Mouse (Mus musculus): Measurements from ENCODE around the gene B4galt7. TPM values are rescaled to one million over a fixed set of nuclear protein-coding genes. Genes with fewer than 3 reads are reported as not detected.
"Not testable (repeated sequence)": the region's sequence is repeated elsewhere in the genome, so short reads cannot be mapped to it uniquely, and the experiment has no call there.

B4galt7 gene
- polyA plus RNA-seq, 1 experiment from 2014 or later: 31.5 TPM

- 6% methylated on average over 30 of the region's 30 CpGs for WGBS
- peak; percentile 63; the same call in 1 of the 2 replicates for ATAC-seq (ENCODE audit: insufficient number of reproducible peaks, insufficient read depth, low FRiP score, low TSS enrichment, low read depth)
- H3K9me3 ChIP-seq: no peaks in the 10 kb centered on the region
- H3K27ac ChIP-seq: 0 out of 2 replicates have a peak within 1 kb of the TSS, but pooled peaks have one; percentile 56
- H3K4me2 ChIP-seq: peak within 1 kb of the TSS; percentile 87
- peaks cover 14% of the 10 kb centered on the region for H3K4me1 ChIP-seq (replicated peaks)
- peaks cover 57% of the 10 kb centered on the region for H3K36me3 ChIP-seq
- H3K27me3 ChIP-seq: no peaks in the 10 kb centered on the region
- H3K9ac ChIP-seq (replicated peaks): peak within 1 kb of the TSS; percentile 84
- peak within 1 kb of the TSS; percentile 99 for H3K4me3 ChIP-seq (replicated peaks)
Observed at GRCm38 (mm10) chr13:55634639-55635127, 35.0 kb downstream of the B4galt7 start, which contains the start of gene Ddx46. Gene Ddx46 (plus strand): TSS chr13:55635027.

GRCm38 (mm10) chr13:55635146-55635571, 35.5 kb downstream of the B4galt7 start:
- H3K4me2 ChIP-seq: peak overlapping the region; percentile 87
- H3K4me3 ChIP-seq (replicated peaks): peak overlapping the region; percentile 99
- H3K27ac ChIP-seq: 0 out of 2 replicates have a peak overlapping the region, but pooled peaks have one; percentile 56
- peaks cover 58% of the 10 kb centered on the region for H3K36me3 ChIP-seq
- 1% methylated on average over 36 of the region's 40 CpGs for WGBS
- no peaks in the 10 kb centered on the region for H3K9me3 ChIP-seq
- peaks cover 14% of the 10 kb centered on the region for H3K4me1 ChIP-seq (replicated peaks)
- H3K27me3 ChIP-seq: no peaks in the 10 kb centered on the region
- no peak for ATAC-seq (ENCODE audit: insufficient number of reproducible peaks, insufficient read depth, low FRiP score, low TSS enrichment, low read depth)
- peak overlapping the region; percentile 84 for H3K9ac ChIP-seq (replicated peaks)

GRCm38 (mm10) chr13:55636185-55636983, 36.7 kb downstream of the B4galt7 start:
- no peak for ATAC-seq (ENCODE audit: insufficient number of reproducible peaks, insufficient read depth, low FRiP score, low TSS enrichment, low read depth)
- Histone ChIP-seq H3K9me3 (no peaks in the 10 kb centered on the region), H3K36me3 (peaks cover 55% of the 10 kb centered on the region), H3K4me1 (replicated peaks) (peaks cover 14% of the 10 kb centered on the region), H3K4me2 (peak overlapping the region; percentile 87), H3K27ac (no peak overlapping the region), H3K4me3 (replicated peaks) (peak overlapping the region; percentile 99), H3K9ac (replicated peaks) (no peak overlapping the region), H3K27me3 (no peaks in the 10 kb centered on the region)
- WGBS: 92% methylated on average over 14 of the region's 14 CpGs

- ATAC-seq (ENCODE audit: insufficient number of reproducible peaks, insufficient read depth, low FRiP score, low TSS enrichment, low read depth); H3K4me2 ChIP-seq; H3K27me3 ChIP-seq; H3K4me3 ChIP-seq (replicated peaks); H3K27ac ChIP-seq; H3K9me3 ChIP-seq; H3K9ac ChIP-seq (replicated peaks): not testable (repeated sequence)
- peaks cover 60% of the 10 kb centered on the region for H3K36me3 ChIP-seq
- WGBS: 61% methylated on average over 8 of the region's 8 CpGs
- H3K4me1 ChIP-seq (replicated peaks): peaks cover 11% of the 10 kb centered on the region
Observed at GRCm38 (mm10) chr13:55640480-55640879, 40.8 kb downstream of the B4galt7 start.

- Histone ChIP-seq H3K4me2 (no peak overlapping the region), H3K9me3 (no peaks in the 10 kb centered on the region), H3K4me1 (replicated peaks) (no peaks in the 10 kb centered on the region), H3K4me3 (replicated peaks) (no peak overlapping the region), H3K27me3 (no peaks in the 10 kb centered on the region), H3K27ac (no peak overlapping the region), H3K36me3 (peaks cover 78% of the 10 kb centered on the region), H3K9ac (replicated peaks) (no peak overlapping the region)
- no peak for ATAC-seq (ENCODE audit: insufficient number of reproducible peaks, insufficient read depth, low FRiP score, low TSS enrichment, low read depth)
- WGBS: 89% methylated on average over 2 of the region's 2 CpGs
Observed at GRCm38 (mm10) chr13:55644525-55644924, 44.8 kb downstream of the B4galt7 start.

GRCm38 (mm10) chr13:55650098-55650497, 50.4 kb downstream of the B4galt7 start:
- Histone ChIP-seq H3K27me3 (no peaks in the 10 kb centered on the region), H3K4me2 (no peak overlapping the region), H3K27ac (no peak overlapping the region), H3K36me3 (peaks cover 100% of the 10 kb centered on the region), H3K9me3 (no peaks in the 10 kb centered on the region), H3K4me3 (replicated peaks) (no peak overlapping the region), H3K4me1 (replicated peaks) (no peaks in the 10 kb centered on the region), H3K9ac (replicated peaks) (no peak overlapping the region)
- ATAC-seq (ENCODE audit: insufficient number of reproducible peaks, insufficient read depth, low FRiP score, low TSS enrichment, low read depth): no peak
- WGBS: 87% methylated on average over 12 of the region's 12 CpGs

- ATAC-seq (ENCODE audit: insufficient number of reproducible peaks, insufficient read depth, low FRiP score, low TSS enrichment, low read depth): no peak
- Histone ChIP-seq H3K27ac (no peak overlapping the region), H3K4me1 (replicated peaks) (no peaks in the 10 kb centered on the region), H3K9ac (replicated peaks) (no peak overlapping the region), H3K4me2 (no peak overlapping the region), H3K27me3 (no peaks in the 10 kb centered on the region), H3K4me3 (replicated peaks) (no peak overlapping the region), H3K36me3 (peaks cover 100% of the 10 kb centered on the region), H3K9me3 (no peaks in the 10 kb centered on the region)
- 93% methylated on average over 6 of the region's 6 CpGs for WGBS
Observed at GRCm38 (mm10) chr13:55650980-55651379, 51.3 kb downstream of the B4galt7 start.

Other genes with a start within 250 kb of the B4galt7 start
- gene Lman2, start 237.1 kb upstream of the B4galt7 start, polyA plus RNA-seq (2016; fragmentation: Nextera tagmentation; extraction: Ambion mirVana): 92.9 and 99.8 TPM in 2 replicates
- gene Rgs14, start 230.2 kb upstream of the B4galt7 start, polyA plus RNA-seq (2016; fragmentation: Nextera tagmentation; extraction: Ambion mirVana): 0.82 and 1.2 TPM in 2 replicates
- not detected in 2 replicates for gene Slc34a1, start 201.7 kb upstream of the B4galt7 start, polyA plus RNA-seq (2016; fragmentation: Nextera tagmentation; extraction: Ambion mirVana)
- not detected in 2 replicates for gene Pfn3, start 184.7 kb upstream of the B4galt7 start, polyA plus RNA-seq (2016; fragmentation: Nextera tagmentation; extraction: Ambion mirVana)
- gene F12, start 173.1 kb upstream of the B4galt7 start, polyA plus RNA-seq (2016; fragmentation: Nextera tagmentation; extraction: Ambion mirVana): 0.18 TPM in 1 of 2 replicates, not detected in the other
- 66.6 and 69.1 TPM in 2 replicates for gene Grk6, start 154.8 kb upstream of the B4galt7 start, polyA plus RNA-seq (2016; fragmentation: Nextera tagmentation; extraction: Ambion mirVana)
- 0.67 and 1.1 TPM in 2 replicates for gene Prr7, start 135.6 kb upstream of the B4galt7 start, polyA plus RNA-seq (2016; fragmentation: Nextera tagmentation; extraction: Ambion mirVana)
- gene Dbn1, start 111.8 kb upstream of the B4galt7 start, polyA plus RNA-seq (2016; fragmentation: Nextera tagmentation; extraction: Ambion mirVana): 361 and 375 TPM in 2 replicates
- gene Pdlim7, start 86.2 kb upstream of the B4galt7 start, polyA plus RNA-seq (2016; fragmentation: Nextera tagmentation; extraction: Ambion mirVana): 154 and 158 TPM in 2 replicates
- gene Dok3, start 70.6 kb upstream of the B4galt7 start, polyA plus RNA-seq (2016; fragmentation: Nextera tagmentation; extraction: Ambion mirVana): 2.4 and 2.7 TPM in 2 replicates
- gene Ddx41, start 63.2 kb upstream of the B4galt7 start, polyA plus RNA-seq (2016; fragmentation: Nextera tagmentation; extraction: Ambion mirVana): 77.3 and 80.1 TPM in 2 replicates
- gene Fam193b, start 28.8 kb upstream of the B4galt7 start, polyA plus RNA-seq (2016; fragmentation: Nextera tagmentation; extraction: Ambion mirVana): 65.1 and 69.4 TPM in 2 replicates
- 122 and 133 TPM in 2 replicates for gene Tmed9, start 26.2 kb upstream of the B4galt7 start, polyA plus RNA-seq (2016; fragmentation: Nextera tagmentation; extraction: Ambion mirVana)
- gene Caml, start 23.1 kb downstream of the B4galt7 start, polyA plus RNA-seq (2016; fragmentation: Nextera tagmentation; extraction: Ambion mirVana): 59.1 and 60.5 TPM in 2 replicates
- 45.1 and 45.3 TPM in 2 replicates for gene Ddx46, start 35.1 kb downstream of the B4galt7 start, polyA plus RNA-seq (2016; fragmentation: Nextera tagmentation; extraction: Ambion mirVana)
- gene B230219D22Rik, start 93.2 kb downstream of the B4galt7 start, polyA plus RNA-seq (2016; fragmentation: Nextera tagmentation; extraction: Ambion mirVana): 78.7 and 84.5 TPM in 2 replicates
- 94.1 and 95.8 TPM in 2 replicates for gene Txndc15, start 114.8 kb downstream of the B4galt7 start, polyA plus RNA-seq (2016; fragmentation: Nextera tagmentation; extraction: Ambion mirVana)
- 42.0 and 46.8 TPM in 2 replicates for gene Pcbd2, start 127.5 kb downstream of the B4galt7 start, polyA plus RNA-seq (2016; fragmentation: Nextera tagmentation; extraction: Ambion mirVana)
- gene Catsper3, start 184.7 kb downstream of the B4galt7 start, polyA plus RNA-seq (2016; fragmentation: Nextera tagmentation; extraction: Ambion mirVana): 0.15 TPM in 1 of 2 replicates, not detected in the other
- gene Pitx1, start 236.3 kb downstream of the B4galt7 start, polyA plus RNA-seq (2016; fragmentation: Nextera tagmentation; extraction: Ambion mirVana): 174 and 206 TPM in 2 replicates